Mouse (Mus musculus): ENCODE data around the gene 2900026A02Rik. TPM values are rescaled to one million over a fixed set of nuclear protein-coding genes. Genes with fewer than 3 reads are reported as not detected.

2900026A02Rik gene
- polyA plus RNA-seq (2021; fragmentation: Nextera tagmentation) = 6.4 and 7.8 TPM in 2 replicates
- long read RNA-seq, experiment 1, full-length matches to known transcripts = 16 of 20 reads
- long read RNA-seq, experiment 1, partial matches to known transcripts = 1 of 20 reads
- long read RNA-seq, experiment 1, other reads (novel, unspliced or antisense) = 3 of 20 reads
- long read RNA-seq, experiment 2, partial matches to known transcripts = 0 of 13 reads
- long read RNA-seq, experiment 2, other reads (novel, unspliced or antisense) = 13 of 13 reads

GRCm38 (mm10) chr5:113221147-113221865 lies at the start of gene 2900026A02Rik:
Gene 2900026A02Rik, minus strand, starts transcription at chr5:113221236.

GRCm38 (mm10) chr5:113226632-113227102 lies 5.6 kb upstream of the 2900026A02Rik start, which contains the start of gene Tmem211:
Gene Tmem211, plus strand, starts transcription at chr5:113226909.

GRCm38 (mm10) chr5:113081439-113081838 lies 139.6 kb downstream of the 2900026A02Rik start, which contains the start of gene Crybb3:
Gene Crybb3, minus strand, starts transcription at chr5:113081584.

GRCm38 (mm10) chr5:113070017-113070416 lies 151.0 kb downstream of the 2900026A02Rik start, which contains the start of gene Crybb2:
Gene Crybb2, minus strand, starts transcription at chr5:113070117.

Other genes starting within 250 kb of the 2900026A02Rik start
- gene Grk3, start 205.4 kb downstream of the 2900026A02Rik start, polyA plus RNA-seq (2021; fragmentation: Nextera tagmentation) = 8.6 and 9.5 TPM in 2 replicates
- gene Crybb2, start 151.1 kb downstream of the 2900026A02Rik start, polyA plus RNA-seq (2021; fragmentation: Nextera tagmentation) = not detected in 2 replicates
- 1.7 and 2.0 TPM in 2 replicates for gene Crybb3, start 139.7 kb downstream of the 2900026A02Rik start, polyA plus RNA-seq (2021; fragmentation: Nextera tagmentation)
- not detected in 2 replicates for gene Tmem211, start 5.7 kb upstream of the 2900026A02Rik start, polyA plus RNA-seq (2021; fragmentation: Nextera tagmentation)
- gene Sgsm1, start 89.5 kb upstream of the 2900026A02Rik start, polyA plus RNA-seq (2021; fragmentation: Nextera tagmentation) = 17.9 and 22.0 TPM in 2 replicates
- not detected in 2 replicates for gene Aym1, start 136.1 kb upstream of the 2900026A02Rik start, polyA plus RNA-seq (2021; fragmentation: Nextera tagmentation)

Data from left cerebral cortex, adult 6 months (tissue).